Mouse (Mus musculus): ENCODE results near the gene Pde9a.

GRCm38 (mm10) chr17:31370221-31370620 lies 15.8 kb upstream of the Pde9a start:
- TF ChIP-seq CTCF (IDR thresholded peaks at IDR 0.05 in 2 of 3, conservative IDR thresholded peaks at IDR 0.05 in 1 of 3; ENCODE audit: control insufficient read depth in 1 of 3, insufficient read depth in 1 of 3, low read depth in 2 of 3, low read length in 3 of 3, poor library complexity in 1 of 3, severe bottlenecking in 1 of 3) = no peak
- no peak for TF ChIP-seq MEF2A (IDR thresholded peaks at IDR 0.05; ENCODE audit: extremely low read depth, insufficient replicate concordance, low read depth, low read length, poor library complexity, severe bottlenecking)
- no peak for TF ChIP-seq GATA1 (IDR thresholded peaks at IDR 0.05; ENCODE audit: low read depth, low read length)
- TF ChIP-seq NRF1 (IDR thresholded peaks at IDR 0.05; ENCODE audit: insufficient read depth, low read depth, low read length, poor library complexity, severe bottlenecking) = no peak
- no peak for TF ChIP-seq POLR2A (IDR thresholded peaks at IDR 0.05; ENCODE audit: control insufficient read depth in 1 of 2, insufficient read depth in 1 of 2, low read depth in 1 of 2, low read length in 2 of 2, poor library complexity in 1 of 2)
- TF ChIP-seq EP300 (IDR thresholded peaks at IDR 0.05; ENCODE audit: low read depth in 1 of 2, low read length in 2 of 2) = no peak
- no peak for TF ChIP-seq BHLHE40 (IDR thresholded peaks at IDR 0.05; ENCODE audit: borderline replicate concordance, low read depth, low read length)
